16 mouse cellular contexts compared by ENCODE assay signal in the genomic region with DNA sequence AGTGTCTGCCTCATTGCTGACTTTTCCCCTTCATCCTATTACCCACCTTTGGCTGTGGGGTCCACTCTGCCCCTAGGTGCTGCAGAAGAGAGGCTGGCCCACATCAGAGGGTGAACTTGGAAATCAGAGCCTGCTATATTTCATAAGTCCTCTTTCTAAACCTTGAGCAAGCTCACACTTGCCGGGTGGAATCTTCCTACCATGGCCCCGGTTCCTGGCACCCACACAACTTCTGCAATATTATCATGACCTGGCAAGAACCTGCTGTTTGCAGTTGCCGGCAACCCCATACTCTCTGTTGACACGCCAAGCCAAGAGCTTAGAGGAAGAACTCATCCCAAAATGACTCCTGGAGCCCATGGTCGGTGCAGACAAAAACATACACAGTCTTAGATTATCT. TPM values are rescaled to one million over a fixed set of nuclear protein-coding genes. Genes with fewer than 3 reads are reported as not detected.
DNase-seq lines count a peak whose midpoint lies in the region; ATAC-seq lines count a peak whose summit lies in the region.
"Had no signal": no experiment of that assay in that cellular context is flagged by ENCODE, and none has a peak within 500 bp of the region (broad histone marks: within the 10 kb centered on the region; RNA-seq: fewer than 3 reads in every experiment).

No protein-coding gene starts in this region.

- H3K4me3 ChIP-seq in hindbrain, embryonic 11.5 days (ENCODE audit: low read depth, low read length) = no peak overlapping the region
- H3K4me3 ChIP-seq: embryonic facial prominence, embryonic 12.5 days; heart, adult 2 months; limb, embryonic 15.5 days had no signal

- no peaks in the 10 kb centered on the region for H3K9me3 ChIP-seq in hindbrain, embryonic 11.5 days (ENCODE audit: control insufficient read depth, low read length)
- H3K9me3 ChIP-seq: embryonic facial prominence, embryonic 12.5 days; limb, embryonic 15.5 days had no signal

- 92% methylated on average over 5 of the region's 5 CpGs for WGBS in hindbrain, embryonic 11.5 days

- no peaks in the 10 kb centered on the region for H3K27me3 ChIP-seq in hindbrain, embryonic 11.5 days (ENCODE audit: control insufficient read depth, insufficient read depth, low read length)
- H3K27me3 ChIP-seq: embryonic facial prominence, embryonic 12.5 days; limb, embryonic 15.5 days had no signal

- ATAC-seq in hindbrain, embryonic 11.5 days (ENCODE audit: low FRiP score) = no peak
- ATAC-seq: midbrain, embryonic 16.5 days had no signal

- intact Hi-C loops in heart, postnatal 14 days (cut with DNase I) = no loop called here

- no peaks in the 10 kb centered on the region for H3K4me1 ChIP-seq in hindbrain, embryonic 11.5 days (replicated peaks; ENCODE audit: control insufficient read depth, insufficient read depth, low read length)
- H3K4me1 ChIP-seq: embryonic facial prominence, embryonic 12.5 days had no signal

- H3K27ac ChIP-seq in hindbrain, embryonic 11.5 days (ENCODE audit: low read depth, low read length) = no peak overlapping the region
- H3K27ac ChIP-seq: embryonic facial prominence, embryonic 12.5 days; heart, adult 2 months; limb, embryonic 15.5 days had no signal

- H3K36me3 ChIP-seq in hindbrain, embryonic 11.5 days (ENCODE audit: control insufficient read depth, insufficient read depth, low read length) = no peaks in the 10 kb centered on the region
- H3K36me3 ChIP-seq: embryonic facial prominence, embryonic 12.5 days; limb, embryonic 15.5 days had no signal

- no peak overlapping the region for H3K4me2 ChIP-seq in hindbrain, embryonic 11.5 days (replicated peaks; ENCODE audit: low read depth, low read length)
- H3K4me2 ChIP-seq: embryonic facial prominence, embryonic 12.5 days; limb, embryonic 15.5 days had no signal

- peak; percentile 8 to 23 for DNase-seq in heart, postnatal 14 days
- no peak for DNase-seq in heart, postnatal 4 days
- peak; percentile 8 for DNase-seq in 416B (ENCODE audit: low read depth)
- peak; percentile 6 to 57 for DNase-seq in adrenal gland, postnatal 36 days
- DNase-seq in gonadal fat pad, adult 2 months (ENCODE audit: low read depth) = peak; percentile 80
- no peak for DNase-seq in kidney, adult 9 months
- no peak for DNase-seq in hindbrain, embryonic 11.5 days (ENCODE audit: low spot score)
- DNase-seq: cerebellum, adult 11-12 months; cerebellum, postnatal 36 days; kidney, postnatal 14 days; lung, adult 2 months; right cerebral cortex, postnatal 4 days had no signal

- no peak overlapping the region for H3K9ac ChIP-seq in hindbrain, embryonic 11.5 days (ENCODE audit: low read depth, low read length)
- H3K9ac ChIP-seq: embryonic facial prominence, embryonic 12.5 days; limb, embryonic 15.5 days had no signal

RNA-seq across cellular contexts. Expression of gene Dll1, which starts 49.6 kb away (rescaled TPM):
- total RNA-seq in heart, postnatal 14 days (2021) = 1 to 10 TPM; 7.9 to 9.0 TPM
- 1 to 10 TPM; 6.7 to 7.2 TPM for total RNA-seq in heart, postnatal 4 days (2021)
- total RNA-seq in adrenal gland, postnatal 36 days (2021) = 1 to 10 TPM; 3.6 to 5.2 TPM
- 12.0 and 17.0 TPM in 2 replicates for polyA plus RNA-seq in gonadal fat pad, adult 2 months (2012; rRNA removed)
- 59.6 and 64.3 TPM in 2 replicates for polyA plus RNA-seq in hindbrain, embryonic 11.5 days (2014; fragmentation: Nextera tagmentation; extraction: Ambion mirVana)

Comparison
In these comparisons a context has a peak if more than half of its experiments do, and no peak if none do; other contexts are left out.
1. DNase-seq: peak in heart, postnatal 14 days (2 of 2), 416B (single experiment), adrenal gland, postnatal 36 days (2 of 2) and gonadal fat pad, adult 2 months (single experiment); none in heart, postnatal 4 days (single experiment), kidney, adult 9 months (single experiment) and hindbrain, embryonic 11.5 days (single experiment).